Mouse (Mus musculus) embryonic facial prominence, embryonic 11.5 days (tissue): ENCODE results near the gene Macc1. TPM values are rescaled to one million over a fixed set of nuclear protein-coding genes. Genes with fewer than 3 reads are reported as not detected.

Experiments
- ATAC-seq: fragments of 200-750 bp; cut with Nextera tagmentation; replicated peaks from 2 replicates; pipeline ENCODE4 v1.8.0; 2017; ENCODE audit warnings: low read depth; ENCODE audit not compliant: insufficient number of reproducible peaks, low FRiP score, low TSS enrichment
- DNase-seq: peaks from one replicate; pipeline ENCODE4 v3.0.0-alpha.2; 2015; ENCODE audit warnings: low spot score
- H3K27ac ChIP-seq: fragments of 300-500 bp; sonication (generic); replicated peaks from 2 replicates; pipeline ENCODE4 v1.5.1; 2014; ENCODE audit warnings: mild to moderate bottlenecking, low read depth, low read length, control low read depth
- H3K27me3 ChIP-seq: fragments of 300-500 bp; sonication (generic); 2 replicates; pipeline ENCODE4 v1.6.1; 2014; ENCODE audit warnings: mild to moderate bottlenecking, low read length, moderate library complexity, mixed read lengths; ENCODE audit not compliant: control insufficient read depth, insufficient read depth
- H3K36me3 ChIP-seq: fragments of 300-500 bp; sonication (generic); replicated peaks from 2 replicates; pipeline ENCODE4 v1.6.1; 2014; ENCODE audit warnings: low read depth, mild to moderate bottlenecking, low read length, moderate library complexity, mixed read lengths; ENCODE audit not compliant: control insufficient read depth, insufficient read depth
- H3K4me1 ChIP-seq: fragments of 300-500 bp; sonication (generic); 2 replicates; pipeline ENCODE4 v1.6.1; 2014; ENCODE audit warnings: low read length, mixed read lengths; ENCODE audit not compliant: control insufficient read depth, insufficient read depth
- H3K4me2 ChIP-seq: fragments of 300-500 bp; sonication (generic); 2 replicates; pipeline ENCODE4 v1.6.1; 2014; ENCODE audit warnings: low read depth, mild to moderate bottlenecking, control low read depth, low read length, moderate library complexity
- H3K4me3 ChIP-seq: fragments of 300-500 bp; sonication (generic); 2 replicates; pipeline ENCODE4 v1.5.1; 2014; ENCODE audit warnings: low read depth, low read length, control low read depth
- H3K9ac ChIP-seq: fragments of 300-500 bp; sonication (generic); replicated peaks from 2 replicates; pipeline ENCODE4 v1.6.1; 2014; ENCODE audit warnings: mild to moderate bottlenecking, control low read depth, low read length
- H3K9me3 ChIP-seq: fragments of 300-500 bp; sonication (generic); replicated peaks from 2 replicates; pipeline ENCODE4 v1.6.1; 2016; ENCODE audit warnings: mild to moderate bottlenecking, low read length, inconsistent platforms, mixed read lengths; ENCODE audit not compliant: control insufficient read depth
- WGBS: fragments of 180-500 bp; shearing (Covaris S2); extraction: QIAGEN DNeasy Blood & Tissue Kit; methylation state at CpG from one replicate; pipeline ENCODE4 v1.1.7; 2014; 5-methylcytosine and 5-hydroxymethylcytosine counted together
- polyA plus RNA-seq: library from polyadenylated mRNA; unstranded; fragments of >200 nt; fragmentation: Nextera tagmentation; extraction: Ambion mirVana; gene quantifications from 2 replicates; pipeline ENCODE4 v1.2.1, GENCODE M21; 2014

Gene Macc1
- polyA plus RNA-seq, 1 experiment from 2014 or later = 1.1 TPM

- DNase-seq = peak; percentile 45
- Histone ChIP-seq H3K36me3 (no peaks in the 10 kb centered on the region), H3K9me3 (no peaks in the 10 kb centered on the region), H3K4me1 (no peaks in the 10 kb centered on the region), H3K27ac (no peak overlapping the region), H3K9ac (no peak overlapping the region), H3K27me3 (no peaks in the 10 kb centered on the region), H3K4me2 (no peak overlapping the region), H3K4me3 (no peak overlapping the region)
- no peak for ATAC-seq
- WGBS = 9% methylated on average over 1 of the region's 1 CpGs
Measured at GRCm38 (mm10) chr12:119358242-119358515, 44.1 kb downstream of the Macc1 start.

DNA sequence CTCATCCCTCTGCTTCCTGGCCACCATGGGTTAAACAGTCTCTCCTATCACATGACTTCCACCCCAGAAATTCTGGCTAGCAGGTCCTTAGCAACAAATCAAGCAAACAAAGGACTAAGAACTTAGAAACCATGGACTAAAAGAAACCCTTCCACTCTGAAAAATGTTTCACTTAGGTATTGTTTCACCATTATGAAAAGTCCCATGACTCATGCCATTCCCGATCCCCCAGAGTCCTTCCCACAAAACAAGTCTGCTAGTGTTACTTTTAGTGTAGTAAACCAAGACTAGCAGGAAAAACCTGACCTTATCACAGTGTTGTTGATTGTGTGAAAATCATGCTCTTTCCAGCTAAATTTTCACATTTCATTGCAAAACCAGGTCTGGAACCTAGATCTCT is 51.0 kb downstream of the Macc1 start:
- Histone ChIP-seq H3K9ac (no peak overlapping the region), H3K27me3 (no peaks in the 10 kb centered on the region), H3K9me3 (no peaks in the 10 kb centered on the region), H3K4me2 (no peak overlapping the region), H3K4me3 (no peak overlapping the region), H3K36me3 (no peaks in the 10 kb centered on the region), H3K4me1 (no peaks in the 10 kb centered on the region), H3K27ac (no peak overlapping the region)
- no peak for ATAC-seq
- DNase-seq = no peak
- WGBS = 91% methylated on average over 1 of the region's 1 CpGs

DNA sequence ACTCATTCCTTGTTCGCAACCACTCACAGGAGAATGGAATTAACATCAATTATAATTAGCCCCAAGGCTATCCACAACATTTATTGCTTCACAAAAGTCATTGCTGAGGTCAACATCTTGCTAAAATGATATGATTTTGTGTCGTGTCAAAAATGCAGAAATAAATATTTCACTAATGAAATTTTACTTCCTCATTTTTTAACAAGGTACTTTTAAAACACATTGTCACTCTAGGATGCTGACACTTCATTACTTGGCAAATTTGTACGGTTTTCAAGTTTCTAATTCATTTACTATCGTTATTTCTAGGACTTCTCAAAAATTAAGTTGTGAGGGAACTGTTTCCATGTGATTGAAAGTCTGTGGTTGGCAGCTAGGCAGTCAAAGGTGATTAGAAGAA is 55.8 kb downstream of the Macc1 start:
- ATAC-seq (no peak), DNase-seq (no peak)
- Histone ChIP-seq H3K9me3 (no peaks in the 10 kb centered on the region), H3K4me3 (no peak overlapping the region), H3K36me3 (no peaks in the 10 kb centered on the region), H3K27ac (no peak overlapping the region), H3K27me3 (no peaks in the 10 kb centered on the region), H3K9ac (no peak overlapping the region), H3K4me1 (no peaks in the 10 kb centered on the region), H3K4me2 (no peak overlapping the region)
- 79% methylated on average over 4 of the region's 4 CpGs for WGBS

DNA sequence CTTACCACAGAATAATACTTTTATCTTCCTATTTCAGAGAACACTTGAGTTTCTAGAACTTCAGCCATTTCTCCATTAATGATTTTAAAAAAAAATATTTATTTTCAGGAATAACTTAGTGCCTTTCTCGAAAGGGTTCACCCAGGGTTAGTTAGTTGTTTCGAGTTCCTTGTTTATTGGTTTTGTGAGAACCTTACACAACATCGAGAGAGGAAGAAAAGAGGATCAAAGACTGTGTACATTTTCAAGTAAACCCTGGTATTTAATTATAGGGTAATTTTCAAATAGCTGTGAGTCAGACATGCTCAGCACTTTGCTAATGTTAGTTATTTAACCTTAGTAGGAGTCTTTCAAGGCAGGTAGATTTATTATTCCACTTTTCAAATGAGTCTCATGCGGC is 58.3 kb downstream of the Macc1 start:
- no peaks in the 10 kb centered on the region for H3K36me3 ChIP-seq
- DNase-seq (no peak), ATAC-seq (no peak)
- H3K27me3 ChIP-seq = no peaks in the 10 kb centered on the region
- H3K4me1 ChIP-seq = no peaks in the 10 kb centered on the region
- H3K27ac ChIP-seq = no peak overlapping the region
- no peak overlapping the region for H3K9ac ChIP-seq
- no peak overlapping the region for H3K4me3 ChIP-seq
- no peak overlapping the region for H3K4me2 ChIP-seq
- H3K9me3 ChIP-seq = no peaks in the 10 kb centered on the region
- 65% methylated on average over 4 of the region's 4 CpGs for WGBS

GRCm38 (mm10) chr12:119376879-119377278 is 62.8 kb downstream of the Macc1 start:
- no peaks in the 10 kb centered on the region for H3K4me1 ChIP-seq
- no peak overlapping the region for H3K4me3 ChIP-seq
- no peak overlapping the region for H3K27ac ChIP-seq
- DNase-seq (peak; percentile 54), ATAC-seq (peak; percentile 83; the same call in 1 of the 2 replicates)
- no peak overlapping the region for H3K4me2 ChIP-seq
- no peaks in the 10 kb centered on the region for H3K9me3 ChIP-seq
- no peak overlapping the region for H3K9ac ChIP-seq
- H3K36me3 ChIP-seq = no peaks in the 10 kb centered on the region
- H3K27me3 ChIP-seq = no peaks in the 10 kb centered on the region

DNA sequence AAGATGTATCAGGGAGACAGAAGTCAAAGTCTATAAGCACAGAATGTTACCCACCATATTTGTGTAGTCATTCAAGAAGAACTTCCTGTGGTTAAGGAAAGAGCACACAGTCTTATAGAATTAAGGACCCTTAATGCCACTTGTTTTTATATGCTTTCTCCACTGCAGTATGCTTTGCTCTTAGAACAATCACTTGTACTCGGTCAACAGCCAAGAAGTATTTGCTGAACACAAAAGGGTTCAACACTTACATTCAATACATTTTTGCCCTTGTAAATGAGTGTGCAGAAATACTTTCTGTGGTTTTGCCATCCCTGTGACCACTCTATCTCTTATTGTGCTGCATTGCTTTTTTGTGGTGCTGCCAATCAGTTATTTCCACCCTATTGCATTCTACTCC is 67.8 kb downstream of the Macc1 start:
- no peak overlapping the region for H3K27ac ChIP-seq

DNA sequence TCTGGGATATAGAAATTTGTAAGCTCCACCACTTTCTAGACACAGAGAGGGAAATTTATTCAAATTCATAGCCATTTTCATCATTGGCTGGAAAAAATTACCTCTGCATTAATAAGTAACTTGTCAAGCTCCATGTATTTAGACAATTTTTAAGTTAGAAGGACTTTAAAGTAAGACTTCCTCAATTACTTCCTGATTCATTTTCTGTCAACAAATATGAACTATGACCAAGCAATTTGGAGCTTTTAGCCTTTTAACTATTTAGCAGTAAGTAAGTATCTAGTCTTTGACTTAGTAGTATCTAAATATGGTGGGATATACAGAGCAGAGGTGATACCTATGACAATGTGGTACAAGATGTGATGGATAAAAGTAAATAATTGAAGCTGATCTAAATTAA is 72.2 kb downstream of the Macc1 start:
- H3K36me3 ChIP-seq = no peaks in the 10 kb centered on the region
- ATAC-seq = no peak
- no peaks in the 10 kb centered on the region for H3K27me3 ChIP-seq
- H3K4me1 ChIP-seq = no peaks in the 10 kb centered on the region
- DNase-seq = no peak
- H3K27ac ChIP-seq = no peak overlapping the region
- H3K9ac ChIP-seq = no peak overlapping the region
- H3K9me3 ChIP-seq = no peaks in the 10 kb centered on the region
- H3K4me3 ChIP-seq = no peak overlapping the region
- no peak overlapping the region for H3K4me2 ChIP-seq

More for the DNA sequence above, 67.8 kb downstream of the Macc1 start:
- Histone ChIP-seq H3K36me3 (no peaks in the 10 kb centered on the region), H3K27me3 (no peaks in the 10 kb centered on the region), H3K4me3 (no peak overlapping the region), H3K4me1 (no peaks in the 10 kb centered on the region), H3K9me3 (no peaks in the 10 kb centered on the region), H3K4me2 (no peak overlapping the region), H3K9ac (no peak overlapping the region)
- DNase-seq = no peak
- ATAC-seq = no peak
- WGBS = 78% methylated on average over 1 of the region's 1 CpGs

DNA sequence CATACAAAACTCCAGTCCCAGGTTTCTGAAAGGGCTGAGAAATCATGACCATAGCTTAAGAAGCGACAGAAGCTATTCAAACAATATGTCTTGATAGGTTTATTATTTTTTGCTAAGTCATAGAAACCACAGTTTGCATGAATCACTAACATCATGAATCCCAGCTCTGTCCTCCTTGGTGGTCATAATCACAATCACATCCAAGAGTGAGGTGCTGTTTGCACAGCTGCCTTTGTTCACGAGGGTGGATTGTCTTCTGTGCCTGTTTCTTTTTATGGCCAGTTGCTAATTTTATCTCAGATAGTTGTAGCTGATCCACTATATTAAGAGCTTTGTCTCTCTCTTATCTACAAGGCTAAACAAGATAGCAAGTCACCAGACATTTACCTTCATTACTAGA is 72.6 kb downstream of the Macc1 start:
- Histone ChIP-seq H3K9ac (no peak overlapping the region), H3K36me3 (no peaks in the 10 kb centered on the region), H3K4me1 (no peaks in the 10 kb centered on the region), H3K27ac (no peak overlapping the region), H3K27me3 (no peaks in the 10 kb centered on the region), H3K4me2 (no peak overlapping the region), H3K9me3 (no peaks in the 10 kb centered on the region), H3K4me3 (no peak overlapping the region)
- 69% methylated on average over 2 of the region's 2 CpGs for WGBS
- DNase-seq (no peak), ATAC-seq (no peak)

DNA sequence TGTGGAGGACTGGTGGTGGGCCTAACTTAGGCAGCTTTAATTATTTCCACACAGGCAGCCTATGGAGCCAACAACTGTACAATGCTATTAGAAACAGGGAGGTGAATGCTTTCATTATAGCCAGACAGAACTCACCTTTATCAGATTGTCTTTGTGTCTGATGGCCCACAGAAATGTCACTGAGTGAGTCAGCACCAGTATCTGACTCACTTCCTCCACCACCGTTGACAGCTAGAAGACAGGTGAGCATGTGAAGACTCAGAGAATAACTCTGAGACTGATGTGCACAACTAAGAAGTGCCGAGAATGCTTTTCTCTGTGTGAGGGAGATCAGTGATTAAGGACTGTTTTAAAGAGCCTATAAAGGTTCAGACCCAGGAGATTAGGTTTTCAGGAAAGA is 73.9 kb downstream of the Macc1 start:
- Histone ChIP-seq H3K9me3 (no peaks in the 10 kb centered on the region), H3K4me3 (no peak overlapping the region), H3K9ac (no peak overlapping the region), H3K27ac (no peak overlapping the region), H3K4me1 (no peaks in the 10 kb centered on the region), H3K36me3 (no peaks in the 10 kb centered on the region), H3K4me2 (no peak overlapping the region), H3K27me3 (no peaks in the 10 kb centered on the region)
- no peak for DNase-seq
- WGBS = 82% methylated on average over 2 of the region's 2 CpGs
- no peak for ATAC-seq
